Mouse (Mus musculus): ENCODE measurements around the gene Rsad2.
"Not testable (repeated sequence)": the region's sequence is repeated elsewhere in the genome, so short reads cannot be mapped to it uniquely, and the experiment has no call there.

Gene Rsad2

DNA sequence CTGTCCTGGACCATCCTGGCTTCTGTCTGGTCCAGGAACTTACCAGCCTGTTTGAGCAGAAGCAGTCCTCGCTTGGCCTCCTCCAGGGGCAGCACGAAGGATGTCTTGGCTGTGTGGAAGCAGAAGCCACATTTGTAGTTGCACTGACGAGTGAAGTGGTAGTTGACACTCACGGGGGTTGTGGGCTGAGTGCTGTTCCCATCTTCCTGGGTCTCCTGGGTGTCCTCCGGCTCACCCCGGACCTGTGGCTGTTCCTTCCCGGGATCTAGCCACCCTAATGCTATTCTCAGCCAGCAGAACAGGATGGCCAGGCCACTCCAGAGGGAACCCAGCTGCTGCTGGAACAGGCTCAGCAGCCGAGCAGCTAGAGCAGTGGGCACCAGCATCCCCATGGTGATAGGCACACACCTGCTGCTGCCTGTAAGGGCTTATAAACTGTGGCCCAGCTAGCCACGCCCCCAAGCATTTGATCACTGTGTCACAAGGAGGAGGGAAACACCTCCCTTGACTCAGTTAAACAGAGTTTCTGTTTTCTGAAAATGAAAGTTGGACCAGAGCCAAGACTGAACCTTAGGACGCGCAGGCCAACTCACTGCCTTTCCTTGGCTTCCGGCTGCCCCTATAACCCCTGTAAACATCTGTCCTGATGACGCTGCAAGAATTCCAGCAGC lies at the start of gene Rsad2:
Gene Rsad2 (minus strand): TSS at position 425 of the 671 bp plus-strand sequence.
- peak; percentile 50 for DNase-seq (ENCODE audit: low spot score)

DNA sequence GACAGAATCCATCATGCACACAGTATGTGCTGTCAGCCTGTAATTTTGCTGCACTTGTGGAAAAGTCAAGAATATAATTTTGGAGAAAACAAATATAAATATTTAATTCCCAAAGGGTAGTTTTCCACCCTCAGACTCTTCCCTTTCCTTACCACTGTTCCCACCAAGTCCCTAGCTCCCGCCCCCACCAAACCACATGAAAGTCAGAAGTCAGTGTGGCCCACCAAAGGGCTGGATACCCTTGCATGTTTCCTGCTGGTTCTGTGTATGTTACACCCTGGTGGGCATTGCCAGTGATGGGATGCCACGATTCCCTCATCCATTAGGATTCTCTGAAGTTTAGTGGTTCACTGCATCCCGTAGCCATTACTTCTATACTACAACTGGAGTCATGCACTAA lies 44.8 kb upstream of the Rsad2 start:
- DNase-seq (ENCODE audit: low spot score): no peak

DNA sequence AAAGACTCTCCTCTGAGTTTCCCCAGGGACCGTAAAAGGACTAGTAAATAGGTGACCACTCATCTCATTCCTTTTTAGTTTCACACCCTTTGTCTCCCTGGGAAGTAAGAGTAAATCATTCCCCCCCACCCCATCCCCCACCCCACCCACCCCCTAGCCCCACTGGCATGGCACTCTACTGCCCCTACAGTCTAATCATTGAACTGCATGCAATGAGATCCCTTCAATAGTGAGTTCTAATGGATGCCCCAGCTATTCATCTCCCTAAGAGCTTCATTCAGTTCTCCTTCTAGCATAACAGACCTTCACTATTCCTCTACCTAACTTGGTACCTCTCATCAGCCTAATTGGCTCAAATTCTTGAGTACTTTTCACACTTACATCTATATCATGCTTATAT lies 33.7 kb upstream of the Rsad2 start:
- no peak for DNase-seq (ENCODE audit: low spot score)

DNA sequence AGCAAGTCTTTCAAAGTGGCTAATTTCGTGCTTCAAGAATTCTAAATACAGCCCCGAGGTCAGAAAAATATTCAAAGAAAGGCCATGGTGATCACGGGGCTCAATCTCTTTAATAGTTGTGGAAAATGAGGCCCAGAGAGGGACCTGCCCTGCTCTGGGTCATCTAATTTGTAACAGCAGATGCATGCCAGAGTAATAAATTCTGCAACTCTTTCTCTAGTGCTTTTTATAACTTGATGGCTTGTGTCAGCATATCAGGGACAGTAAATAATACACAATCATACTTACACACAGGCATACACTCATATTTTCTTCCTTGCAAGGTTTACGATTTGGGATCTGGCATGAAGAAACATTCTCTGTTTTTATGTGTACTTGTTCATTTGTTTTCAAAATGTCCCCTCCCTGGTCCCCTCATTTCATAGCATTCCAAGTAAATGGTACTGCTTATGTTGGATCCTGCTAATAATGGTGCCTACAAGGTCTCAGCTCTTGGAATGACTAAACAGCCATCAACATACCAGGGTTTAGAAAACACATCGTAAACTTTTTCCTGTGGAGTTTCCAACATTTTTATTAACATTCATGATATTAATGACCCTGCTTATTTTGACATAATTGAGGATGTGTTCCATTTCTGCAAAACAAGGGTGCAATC lies 32.5 kb upstream of the Rsad2 start:
- DNase-seq (ENCODE audit: low spot score): no peak

DNA sequence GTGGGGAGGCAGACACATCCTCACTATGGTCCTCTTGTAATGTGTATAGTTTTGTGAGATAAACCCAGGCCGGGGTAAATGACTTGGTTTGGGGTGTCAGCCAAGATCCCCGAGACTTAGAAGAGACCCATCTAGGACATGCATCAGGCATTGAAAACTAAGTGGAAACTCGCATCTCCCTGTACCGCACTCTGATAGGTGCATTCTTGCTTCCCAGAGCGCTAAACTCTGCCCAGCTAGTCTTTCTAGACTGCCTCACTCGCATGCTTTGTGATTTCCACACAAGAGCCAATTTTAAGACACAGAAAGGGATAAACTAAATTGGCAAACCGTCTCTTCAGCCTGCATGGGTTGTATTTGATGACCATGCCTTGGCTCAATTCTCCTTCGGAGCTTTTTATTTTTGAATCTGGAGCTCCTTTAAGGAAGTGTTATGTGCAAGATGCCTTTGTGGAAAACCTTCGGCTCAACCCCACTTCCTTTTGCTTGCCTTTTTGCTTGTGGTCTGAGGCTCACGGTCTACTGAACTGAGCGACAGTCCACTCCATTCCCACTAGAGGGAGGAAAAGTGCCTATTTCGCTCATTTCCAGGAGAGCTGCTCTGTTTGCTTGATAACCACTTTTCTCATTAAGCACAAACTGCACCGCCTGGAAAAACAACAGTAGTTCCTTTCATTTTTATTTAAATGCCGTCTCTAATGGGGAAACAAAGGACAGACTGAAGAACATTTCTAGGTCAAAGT lies 31.8 kb upstream of the Rsad2 start:
- DNase-seq (ENCODE audit: low spot score): no peak

DNA sequence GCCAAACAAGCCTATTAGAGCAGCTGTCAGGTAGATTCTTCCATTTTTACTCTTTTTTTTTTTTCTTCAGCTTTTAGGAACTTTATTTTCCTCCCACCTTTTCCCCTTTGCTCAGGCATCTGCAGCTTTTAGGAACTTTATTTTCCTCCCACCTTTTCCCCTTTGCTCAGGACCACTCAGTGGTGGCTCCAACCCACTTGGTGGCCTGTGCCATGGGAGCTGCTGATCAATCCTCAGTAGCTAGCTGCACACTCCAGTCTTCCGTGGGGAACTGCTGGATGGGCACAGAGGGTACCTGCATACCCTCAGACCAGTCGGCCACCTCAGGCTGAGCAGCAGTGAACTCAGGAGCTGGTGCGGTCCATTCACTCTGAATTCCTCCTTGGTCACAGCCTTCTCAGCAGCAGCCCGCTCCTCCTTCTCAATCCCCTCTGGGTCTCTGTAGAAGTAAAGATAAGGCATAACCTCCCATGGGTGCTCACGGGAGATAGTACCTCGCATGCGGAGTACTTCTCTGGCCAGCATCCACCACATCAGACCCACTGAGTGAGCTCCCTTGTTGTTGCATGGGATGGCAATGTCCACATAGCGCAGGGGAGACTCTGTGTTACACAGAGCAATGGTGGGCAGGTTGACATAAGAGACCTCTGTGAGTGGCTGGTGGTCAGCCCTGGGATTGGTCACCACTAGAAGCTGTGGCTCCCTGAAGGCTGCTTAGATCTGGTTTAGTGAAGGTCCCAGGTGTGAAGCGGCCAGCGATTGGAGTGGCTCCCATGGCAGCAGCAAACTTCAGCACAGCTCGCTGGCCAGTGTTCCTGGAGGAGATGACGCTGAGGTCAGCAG lies 29.7 kb upstream of the Rsad2 start:
- DNase-seq (ENCODE audit: low spot score): not testable (repeated sequence)

DNA sequence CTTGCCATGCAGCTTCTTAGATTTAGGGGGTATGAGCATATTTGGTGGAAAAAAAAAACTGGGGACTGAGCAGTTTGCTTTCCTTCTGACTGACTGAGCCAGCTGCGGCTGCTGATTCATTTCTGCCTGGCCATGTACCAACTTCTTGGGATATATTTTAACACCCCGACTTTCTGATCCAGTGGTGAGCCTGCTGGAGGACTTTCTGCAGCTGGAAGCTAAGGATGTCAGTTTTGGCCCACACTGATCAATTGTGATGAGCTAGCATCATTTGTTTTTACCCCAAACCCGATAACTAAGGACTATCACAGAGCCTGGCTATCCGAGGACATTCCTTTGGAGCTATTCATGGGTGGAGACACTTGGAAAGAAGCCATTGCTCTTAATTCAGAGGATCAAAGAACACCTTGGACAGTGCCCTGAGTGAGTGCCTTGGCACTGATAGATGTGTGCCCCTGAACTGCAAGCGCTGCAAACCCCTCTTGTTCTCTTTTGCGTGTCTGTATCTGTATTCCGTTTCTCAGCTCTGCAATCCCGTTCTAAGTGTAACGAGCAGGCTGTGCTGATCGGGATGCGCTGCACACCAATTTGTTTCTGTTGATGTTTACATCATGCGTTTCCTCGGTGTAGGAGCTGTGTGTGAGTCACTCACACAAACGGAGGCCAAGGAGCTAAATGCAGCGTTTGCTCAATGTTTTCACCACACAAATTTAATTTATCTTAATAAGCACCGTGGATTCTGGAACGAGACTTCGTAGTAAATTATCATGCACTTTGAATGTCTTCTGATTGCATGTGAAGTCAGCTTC lies 22.1 kb upstream of the Rsad2 start:
- DNase-seq (ENCODE audit: low spot score): no peak

DNA sequence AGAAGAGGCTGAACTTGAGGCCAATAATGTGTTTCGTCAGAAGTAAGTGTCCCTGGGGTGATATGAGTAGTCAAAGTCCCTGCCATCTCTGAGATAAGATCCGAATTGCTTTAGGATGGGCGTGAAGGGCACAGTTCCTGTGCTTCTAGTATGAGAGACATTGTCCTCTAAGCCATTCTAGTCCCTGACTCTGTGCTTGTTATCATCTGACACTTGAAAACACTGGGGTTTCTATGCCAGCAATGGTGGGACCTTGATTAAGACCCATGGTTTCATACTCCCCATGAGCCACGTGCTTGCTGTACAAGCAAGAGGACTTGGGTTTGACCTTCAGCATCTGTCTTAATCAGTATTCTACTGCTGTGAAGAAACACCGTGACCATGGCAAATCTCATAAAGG lies 20.9 kb upstream of the Rsad2 start:
- no peak for DNase-seq (ENCODE audit: low spot score)

DNA sequence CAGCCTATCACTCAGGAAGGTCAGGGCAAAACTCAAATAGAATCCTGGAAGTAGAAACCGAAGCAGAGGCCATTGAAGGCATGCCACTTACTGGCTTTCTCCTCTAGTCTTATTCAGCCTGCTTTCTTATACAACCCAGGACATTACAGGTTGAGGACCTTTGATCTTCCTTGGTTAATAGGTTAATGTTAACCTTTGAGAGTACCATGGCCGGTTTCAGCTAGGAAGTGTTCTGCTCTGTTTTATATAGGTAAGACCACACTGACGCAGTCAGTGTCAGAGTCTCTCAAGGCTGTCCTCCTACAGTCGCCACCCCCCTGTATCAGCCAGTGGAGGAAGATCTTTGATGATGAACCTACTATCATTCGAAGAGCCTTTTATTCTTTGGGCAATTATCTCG lies 17.5 kb upstream of the Rsad2 start:
- DNase-seq (ENCODE audit: low spot score): no peak

DNA sequence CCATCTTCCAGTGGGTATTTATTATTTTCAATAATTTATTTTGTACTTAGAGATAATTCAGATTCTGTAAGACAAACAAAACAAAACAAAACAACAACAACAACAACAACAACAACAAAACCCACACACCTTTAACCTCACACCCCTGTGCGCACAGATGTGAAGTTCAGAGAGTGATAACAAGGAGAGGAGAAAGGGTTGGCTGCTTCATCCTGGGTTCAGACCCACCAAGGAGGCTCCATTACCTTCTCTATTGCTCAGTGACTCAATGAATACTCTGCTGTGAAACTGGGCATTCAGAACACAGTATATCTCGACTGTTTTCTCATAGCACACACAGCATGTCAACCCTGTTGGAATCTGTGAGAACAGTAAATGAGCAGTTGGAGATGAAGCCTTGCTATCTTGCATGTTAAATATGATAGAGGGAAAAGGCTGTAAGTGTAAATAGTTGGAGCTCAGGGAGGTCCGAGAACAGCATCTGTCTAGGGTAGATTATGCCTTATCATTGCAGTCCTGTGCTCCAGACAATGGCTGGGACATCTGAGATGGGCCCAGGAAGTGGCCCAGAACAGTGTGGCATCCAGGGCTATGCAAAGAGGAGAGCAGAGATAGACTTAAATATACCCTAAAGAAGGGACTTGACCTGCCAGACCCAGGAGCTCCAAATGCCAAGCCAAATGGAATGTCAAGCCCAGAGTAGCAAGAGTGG lies 16.7 kb upstream of the Rsad2 start:
- DNase-seq (ENCODE audit: low spot score): no peak

DNA sequence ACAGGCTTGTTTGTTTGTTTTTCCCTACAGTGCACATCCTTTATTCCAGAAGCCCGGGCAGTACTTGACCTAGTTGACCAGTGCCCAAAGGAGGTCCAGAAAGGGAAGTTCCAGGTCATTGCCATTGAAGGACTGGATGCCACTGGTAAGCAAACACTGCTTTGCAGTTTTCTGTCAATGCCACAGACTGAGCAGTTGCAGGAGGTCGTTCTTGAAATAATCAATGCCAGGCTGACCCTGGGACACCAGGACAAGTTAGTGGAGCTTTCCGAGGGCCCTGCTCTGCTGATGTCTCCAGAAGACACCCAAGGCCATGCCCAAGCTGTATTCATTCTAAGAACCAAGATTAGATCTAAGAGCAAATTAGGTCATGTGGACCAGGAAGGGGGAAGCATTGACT lies 15.1 kb upstream of the Rsad2 start:
- no peak for DNase-seq (ENCODE audit: low spot score)

DNA sequence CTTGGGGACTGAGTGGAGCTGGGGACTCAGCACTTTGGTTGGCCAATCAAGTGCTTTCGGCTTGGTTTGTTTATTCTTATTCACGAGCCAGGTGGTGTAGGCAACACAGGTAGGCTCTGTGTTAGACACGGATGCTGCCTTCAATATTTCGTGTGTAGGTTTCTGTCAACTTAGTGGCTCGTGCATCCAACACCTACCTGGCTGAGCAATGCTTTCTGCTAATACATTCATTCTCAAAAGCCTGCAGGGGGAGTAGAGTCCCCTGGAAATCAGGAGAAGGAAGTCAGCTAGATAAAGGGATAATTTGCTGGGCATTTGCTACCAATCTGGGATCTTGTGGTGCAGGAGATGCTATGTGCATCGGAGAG lies 13.8 kb upstream of the Rsad2 start:
- DNase-seq (ENCODE audit: low spot score): no peak

DNA sequence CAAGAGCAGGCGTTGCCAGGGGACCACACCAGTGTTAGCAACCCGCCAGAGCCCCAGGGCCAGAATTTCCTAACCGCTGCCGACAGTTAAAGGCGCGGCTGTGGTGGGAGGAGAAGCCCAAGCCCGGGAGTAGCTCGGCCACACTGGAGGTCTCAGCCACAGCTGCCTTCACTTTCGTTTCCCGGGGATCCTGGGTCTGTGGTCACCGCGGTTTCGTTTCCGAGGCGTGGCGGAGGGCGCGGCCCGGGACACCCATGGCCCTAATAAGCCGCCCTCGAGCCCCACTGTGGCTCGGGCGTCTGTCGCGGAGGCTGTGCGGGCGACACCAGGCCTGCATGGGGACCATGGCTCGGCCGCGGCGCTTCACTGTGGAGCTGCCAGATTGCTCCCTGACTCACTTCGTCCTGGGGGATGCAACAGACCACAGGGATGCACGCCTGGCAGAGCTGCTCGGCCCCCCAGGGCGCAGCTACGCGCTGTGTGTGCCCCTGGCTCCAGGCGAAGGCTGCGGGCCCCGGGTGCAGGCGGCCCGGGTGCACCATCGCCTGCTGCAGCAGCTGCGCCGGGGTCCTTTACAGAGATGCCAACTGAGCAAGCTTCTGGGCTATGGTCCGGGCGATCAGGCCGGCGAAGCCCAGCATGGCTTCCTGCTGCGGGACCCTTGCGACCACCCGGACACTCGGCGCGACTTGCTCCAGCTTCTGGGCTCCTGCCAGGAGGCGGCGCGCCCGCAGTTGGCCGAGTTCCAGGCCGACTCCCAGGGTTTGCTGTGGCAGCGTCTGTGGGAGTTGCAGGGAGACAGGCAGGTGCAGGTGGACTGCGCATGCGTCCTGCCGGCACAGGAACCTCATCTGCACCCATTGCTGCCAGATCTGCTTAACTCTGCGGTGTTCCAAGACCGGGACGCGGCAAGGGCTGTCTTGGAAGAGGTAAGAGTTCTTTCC lies 13.1 kb upstream of the Rsad2 start, which contains the start of gene Cmpk2:
Gene Cmpk2 (plus strand): TSS at position 107 of the 944 bp plus-strand sequence.
- peak; percentile 81 for DNase-seq (ENCODE audit: low spot score)

DNA sequence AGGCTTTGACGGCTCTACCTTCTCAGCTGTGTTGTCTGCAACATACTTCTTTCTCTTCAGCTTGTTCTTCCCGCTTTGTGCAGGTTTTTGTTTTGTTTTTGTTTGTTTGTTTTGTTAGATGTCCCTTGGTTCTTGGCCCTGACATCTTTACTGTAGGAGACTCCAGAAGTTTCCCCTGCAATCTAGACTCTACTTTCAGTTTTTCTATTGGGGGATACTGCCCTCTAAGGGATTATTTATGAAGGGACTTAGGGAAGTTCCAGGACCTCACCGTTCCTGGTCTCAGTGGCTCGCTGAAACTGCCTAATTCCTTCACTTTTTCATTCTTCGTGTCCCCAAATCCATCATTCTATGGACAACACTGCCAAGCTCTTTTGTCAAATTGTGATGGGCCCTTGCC lies 9.3 kb upstream of the Rsad2 start:
- no peak for DNase-seq (ENCODE audit: low spot score)

DNA sequence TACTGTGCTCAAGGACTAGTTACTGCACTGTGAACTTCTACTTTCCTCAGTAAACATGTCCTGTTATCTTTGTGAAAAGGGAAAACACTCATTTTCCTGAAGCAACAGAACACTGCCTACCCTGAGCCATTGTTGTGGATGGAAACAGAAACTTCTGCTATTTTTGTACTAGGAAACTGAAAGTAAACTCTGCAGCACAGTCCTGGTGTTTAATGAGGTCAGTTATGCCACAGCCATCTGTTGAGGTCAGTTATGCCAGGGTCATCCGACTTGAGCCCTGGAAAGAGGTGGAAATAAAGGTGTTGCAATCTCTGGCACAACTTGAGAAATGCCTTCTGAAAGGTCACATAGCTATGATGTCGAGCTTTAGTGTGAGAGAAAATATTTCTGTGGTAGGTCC lies 3.8 kb upstream of the Rsad2 start:
- DNase-seq (ENCODE audit: low spot score): no peak

DNA sequence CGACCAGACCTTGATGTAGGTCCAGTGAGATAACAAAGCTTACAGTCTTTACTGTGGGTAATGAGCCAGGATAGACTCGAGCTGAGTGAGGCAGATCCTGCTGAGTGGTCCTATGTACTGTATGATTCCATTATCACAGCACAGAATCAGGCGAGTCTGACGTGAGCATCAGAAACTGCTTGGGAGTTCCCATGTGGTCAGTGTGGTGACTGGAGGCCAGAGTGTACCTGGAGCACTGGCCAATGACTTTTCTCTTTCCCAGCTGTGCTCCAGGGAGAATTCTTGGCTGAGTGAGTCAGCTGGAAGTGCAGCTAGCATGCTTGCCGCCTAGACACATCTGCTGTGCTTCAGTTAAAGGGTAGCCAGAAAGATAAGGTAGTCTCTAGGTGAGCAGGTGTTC lies 1.6 kb downstream of the Rsad2 start:
- DNase-seq (ENCODE audit: low spot score): no peak

DNA sequence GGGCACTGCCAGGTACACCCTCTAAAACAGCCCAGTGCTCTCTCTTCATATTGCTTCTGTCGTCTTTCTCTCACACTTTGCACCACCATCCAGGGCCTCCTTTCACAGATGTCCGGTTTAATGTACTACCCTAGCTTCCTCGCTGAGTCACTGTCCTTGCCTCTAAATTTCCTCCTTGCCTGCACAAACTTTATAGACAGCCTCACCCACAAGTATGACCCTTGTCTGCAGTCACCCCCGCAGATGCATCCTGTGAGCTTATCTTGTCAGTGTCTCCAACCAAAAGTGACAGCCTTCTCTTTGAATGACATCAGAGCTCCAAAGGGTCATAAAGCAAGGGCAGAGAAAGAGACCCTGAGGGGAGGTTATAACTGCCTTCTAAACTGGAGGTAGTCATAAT lies 3.3 kb downstream of the Rsad2 start:
- no peak for DNase-seq (ENCODE audit: low spot score)

DNA sequence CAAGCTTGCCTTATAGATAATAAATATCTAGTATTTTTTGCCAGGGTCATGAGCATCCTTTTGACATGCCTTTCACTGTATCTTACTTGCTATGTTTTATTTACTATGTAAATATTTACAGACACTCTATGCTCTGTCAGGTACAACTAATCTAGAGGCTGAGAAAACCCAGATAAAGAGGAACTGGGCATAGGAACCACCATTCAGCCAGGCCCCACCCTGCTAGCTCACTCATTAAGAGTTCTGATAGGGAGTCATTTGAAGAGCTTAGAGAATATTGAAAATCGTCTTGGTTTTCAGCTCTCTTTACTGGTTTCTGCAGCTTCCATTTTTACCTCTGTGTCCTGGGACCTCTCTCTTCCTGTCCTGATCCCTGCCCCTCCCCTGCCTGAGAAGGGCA lies 5.1 kb downstream of the Rsad2 start:
- no peak for DNase-seq (ENCODE audit: low spot score)

DNA sequence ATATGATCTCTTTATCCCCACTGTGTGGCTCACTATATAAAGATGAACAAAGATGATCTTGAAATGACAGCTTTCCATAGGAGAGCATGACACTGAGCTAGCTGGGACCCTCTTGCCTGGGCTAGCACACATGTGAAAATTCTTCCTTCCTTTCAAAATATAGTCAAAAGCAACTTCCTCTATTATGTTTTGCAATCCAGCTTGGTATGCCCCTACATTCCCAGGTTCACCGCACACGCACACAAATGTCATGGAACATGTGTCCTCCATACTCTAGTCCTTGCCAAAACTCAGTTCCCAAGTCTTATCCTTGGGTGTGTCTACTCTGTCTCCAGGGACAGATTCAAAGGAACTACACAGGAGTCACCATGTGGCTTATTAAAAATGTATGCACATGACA lies 6.8 kb downstream of the Rsad2 start:
- DNase-seq (ENCODE audit: low spot score): no peak
